Mouse (Mus musculus) adrenal gland, postnatal 14 days (tissue): Measurements from ENCODE around the gene Gm21985. TPM values are rescaled to one million over a fixed set of nuclear protein-coding genes. Genes with fewer than 3 reads are reported as not detected.

ENCODE experiments used
- total RNA-seq: library from RNA; stranded (reverse); gene quantifications from 2 replicates; pipeline ENCODE4 v1.2.3, GENCODE M21; 2021

Gene Gm21985
- total RNA-seq, 1 experiment from 2014 or later = not detected

Other genes with a start within 250 kb of the Gm21985 start
- gene Olfr1311, start 241.9 kb upstream of the Gm21985 start, total RNA-seq = not detected in 2 replicates
- gene Olfr1312, start 216.1 kb upstream of the Gm21985 start, total RNA-seq = not detected in 2 replicates
- not detected in 2 replicates for gene Olfr1313, start 188.5 kb upstream of the Gm21985 start, total RNA-seq
- not detected in 2 replicates for gene Olfr1314, start 169.5 kb upstream of the Gm21985 start, total RNA-seq
- not detected in 2 replicates for gene Olfr1315-ps1, start 150.9 kb upstream of the Gm21985 start, total RNA-seq
- gene Olfr1316, start 131.3 kb upstream of the Gm21985 start, total RNA-seq = not detected in 2 replicates
- gene Olfr1317, start 126.0 kb upstream of the Gm21985 start, total RNA-seq = not detected in 2 replicates
- not detected in 2 replicates for gene Olfr1318, start 112.1 kb upstream of the Gm21985 start, total RNA-seq
- gene Lpcat4, start 26.8 kb upstream of the Gm21985 start, total RNA-seq = 6.6 and 6.9 TPM in 2 replicates
- gene Nutm1, start 7.0 kb upstream of the Gm21985 start, total RNA-seq = not detected in 2 replicates
- gene Nop10, start 4.4 kb upstream of the Gm21985 start, total RNA-seq = 128 and 139 TPM in 2 replicates
- 35.0 and 48.5 TPM in 2 replicates for gene Slc12a6, start 489 bp upstream of the Gm21985 start, total RNA-seq
- gene Emc4, start 101.7 kb downstream of the Gm21985 start, total RNA-seq = 86.8 and 89.1 TPM in 2 replicates
- gene Katnbl1, start 112.9 kb downstream of the Gm21985 start, total RNA-seq = 12.3 and 12.4 TPM in 2 replicates
- gene Emc7, start 188.7 kb downstream of the Gm21985 start, total RNA-seq = 25.1 and 25.5 TPM in 2 replicates
- not detected in 2 replicates for gene Chrm5, start 214.5 kb downstream of the Gm21985 start, total RNA-seq
- 15.3 and 15.4 TPM in 2 replicates for gene Aven, start 226.7 kb downstream of the Gm21985 start, total RNA-seq